Comparison of ENCODE assay signal across 10 mouse cellular contexts in the genomic region with DNA sequence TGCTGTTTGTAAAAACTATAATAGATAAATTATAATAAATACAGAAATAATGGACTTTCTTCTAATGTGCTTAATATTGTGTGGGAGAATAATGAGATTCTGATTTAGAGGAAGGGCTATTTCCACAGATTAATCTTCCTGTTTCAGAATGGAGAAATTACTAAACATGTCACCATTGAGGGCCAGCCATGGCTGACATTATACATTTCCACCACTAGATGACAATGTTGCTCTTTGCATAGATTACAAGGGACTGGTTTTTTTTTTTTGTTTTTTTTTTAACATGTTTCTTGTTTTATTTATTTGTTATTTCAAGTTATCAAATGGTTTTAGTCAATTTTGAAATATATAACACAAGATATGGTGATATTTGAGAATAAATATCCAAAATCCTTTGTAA.
A peak's percentile ranks its signal among the peaks of the same experiment; 100 is the strongest.
DNase-seq lines count a peak whose midpoint lies in the region; ATAC-seq and TF ChIP-seq lines count a peak whose summit lies in the region.
"Had no signal": no experiment of that assay in that cellular context is flagged by ENCODE, and none has a peak within 500 bp of the region (broad histone marks: within the 10 kb centered on the region; RNA-seq: fewer than 3 reads in every experiment).

No protein-coding gene starts in this region.

- no peak for TF ChIP-seq EP300 in liver, postnatal 0 days (IDR thresholded peaks at IDR 0.05; ENCODE audit: low read depth)

- H3K27me3 ChIP-seq in liver, postnatal 0 days (ENCODE audit: insufficient read depth, low read length): no peaks in the 10 kb centered on the region
- H3K27me3 ChIP-seq in liver, embryonic 11.5 days (replicated peaks; ENCODE audit: control insufficient read depth, insufficient read depth, low read length): no peaks in the 10 kb centered on the region
- H3K27me3 ChIP-seq in Patski: peaks cover 7% of the 10 kb centered on the region

- CTCF ChIA-PET in Patski (lab: Charles Lee): no interaction called here

- ATAC-seq in liver, postnatal 0 days: no peak
- ATAC-seq in liver, embryonic 11.5 days (replicated peaks; ENCODE audit: low FRiP score): no peak
- no peak for ATAC-seq in Patski
- peak; percentile 100 for ATAC-seq in megakaryocyte progenitor cell, adult 5-6 weeks (replicated peaks; ENCODE audit: poor library complexity)
- ATAC-seq in CD4-positive, CD25-positive, alpha-beta regulatory T cell, adult 4 months: no peak

- intact Hi-C loops in gastrocnemius, adult 2 months (cut with DNase I): no loop called here

- H3K9me3 ChIP-seq in liver, postnatal 0 days (ENCODE audit: low read length): no peaks in the 10 kb centered on the region
- no peaks in the 10 kb centered on the region for H3K9me3 ChIP-seq in liver, embryonic 11.5 days (ENCODE audit: control insufficient read depth, low read length)

- H3K4me1 ChIP-seq in liver, postnatal 0 days (ENCODE audit: insufficient read depth): no peaks in the 10 kb centered on the region
- no peaks in the 10 kb centered on the region for H3K4me1 ChIP-seq in liver, embryonic 11.5 days (replicated peaks; ENCODE audit: control insufficient read depth, insufficient read depth, low read length)

- POLR2A ChIA-PET in Patski (lab: Charles Lee): no interaction called here

- no peak overlapping the region for H3K4me3 ChIP-seq in gastrocnemius, adult 2 months
- no peak overlapping the region for H3K4me3 ChIP-seq in liver, postnatal 0 days (ENCODE audit: low read depth, low read length)
- H3K4me3 ChIP-seq in liver, embryonic 11.5 days (ENCODE audit: low read depth, low read length): no peak overlapping the region

- in situ Hi-C loops in Patski (cut with MboI; ENCODE audit: low pct_unique_long_range_greater_than_20kb): loop anchor here (25.0 kb wide), 2 partner anchors 608 to 1233 kb away; no protein-coding TSS in a partner anchor

- H3K4me2 ChIP-seq in liver, postnatal 0 days (ENCODE audit: low read depth, low read length): no peak overlapping the region
- H3K4me2 ChIP-seq in liver, embryonic 11.5 days: no peak overlapping the region

- peak; percentile 60 for TF ChIP-seq CTCF in gastrocnemius, adult 2 months (IDR thresholded peaks at IDR 0.05)
- TF ChIP-seq CTCF in liver, postnatal 0 days (IDR thresholded peaks at IDR 0.05; ENCODE audit: low read depth): peak; percentile 82
- peak; percentile 45 for TF ChIP-seq CTCF in Patski (IDR thresholded peaks at IDR 0.05)

- no peak overlapping the region for H3K27ac ChIP-seq in gastrocnemius, adult 2 months
- no peak overlapping the region for H3K27ac ChIP-seq in liver, postnatal 0 days (ENCODE audit: low read depth)
- no peak overlapping the region for H3K27ac ChIP-seq in liver, embryonic 11.5 days (ENCODE audit: low read depth, low read length)
- H3K27ac ChIP-seq: macrophage had no signal

- H3K9ac ChIP-seq in liver, postnatal 0 days (replicated peaks): no peak overlapping the region
- no peak overlapping the region for H3K9ac ChIP-seq in liver, embryonic 11.5 days (ENCODE audit: low read depth, low read length)

- no peak for DNase-seq in gastrocnemius, adult 2 months
- DNase-seq in gastrocnemius, postnatal 4 days (ENCODE audit: low spot score in 2 of 2): no peak
- no peak for DNase-seq in liver, postnatal 0 days
- DNase-seq in liver, embryonic 11.5 days (ENCODE audit: low spot score): no peak
- no peak for DNase-seq in Patski (ENCODE audit: low read depth, low spot score)
- no peak for DNase-seq in urinary bladder, postnatal 36 days (ENCODE audit: low spot score in 2 of 2)
- DNase-seq: cerebellum, adult 8-10 months had no signal

- no peaks in the 10 kb centered on the region for H3K36me3 ChIP-seq in liver, postnatal 0 days (replicated peaks; ENCODE audit: insufficient read depth, low read length)
- H3K36me3 ChIP-seq in liver, embryonic 11.5 days (ENCODE audit: control insufficient read depth, insufficient read depth, low read length): no peaks in the 10 kb centered on the region
